Mouse (Mus musculus) lung, postnatal 0 days (tissue): ENCODE measurements at regions not wholly inside any gene's neighbourhood (a gene's known extent, or its start where the extent isn't known, plus 50 kb on each side); places are given as distances from the start of the nearest gene placed in this dataset.

Source experiments
- ATAC-seq: fragments of 200-750 bp; cut with Nextera tagmentation; 2 replicates; pipeline ENCODE4 v1.8.0; 2017; ENCODE audit warnings: moderate library complexity
- DNase-seq: peaks from one replicate; pipeline ENCODE4 v3.0.0-alpha.2; 2016; ENCODE audit warnings: low spot score
- H3K27ac ChIP-seq: fragments of 300-500 bp; sonication (generic); 2 replicates; pipeline ENCODE4 v1.5.1; 2014; ENCODE audit warnings: antibody characterized with exemption, mild to moderate bottlenecking, low read length, mixed read lengths
- H3K27me3 ChIP-seq: fragments of 300-500 bp; sonication (generic); replicated peaks from 2 replicates; pipeline ENCODE4 v1.6.1; 2014; ENCODE audit warnings: low read length, mixed read lengths; ENCODE audit not compliant: insufficient read depth
- H3K36me3 ChIP-seq: fragments of 300-500 bp; sonication (generic); 2 replicates; pipeline ENCODE4 v1.6.1; 2014; ENCODE audit warnings: low read length, mixed read lengths; ENCODE audit not compliant: insufficient read depth
- H3K4me1 ChIP-seq: fragments of 300-500 bp; sonication (generic); 2 replicates; pipeline ENCODE4 v1.6.1; 2014; ENCODE audit warnings: antibody characterized with exemption, low read depth, low read length, mixed read lengths; ENCODE audit not compliant: insufficient read depth
- H3K4me2 ChIP-seq: fragments of 300-500 bp; sonication (generic); replicated peaks from 2 replicates; pipeline ENCODE4 v1.6.1; 2014; ENCODE audit warnings: low read depth, mild to moderate bottlenecking, low read length, moderate library complexity, mixed read lengths
- H3K4me3 ChIP-seq: fragments of 300-500 bp; sonication (generic); 2 replicates; pipeline ENCODE4 v1.5.1; 2014; ENCODE audit warnings: low read depth, low read length
- H3K9ac ChIP-seq: fragments of 300-500 bp; sonication (generic); replicated peaks from 2 replicates; pipeline ENCODE4 v1.6.1; 2014; ENCODE audit warnings: low read depth, mild to moderate bottlenecking
- H3K9me3 ChIP-seq: fragments of 300-500 bp; sonication (generic); 2 replicates; pipeline ENCODE4 v1.6.1; 2016; ENCODE audit warnings: low read length, mixed read lengths
- CTCF ChIP-seq: IDR thresholded peaks from 2 replicates; pipeline ENCODE4 v1.5.1; 2016; ENCODE audit warnings: antibody characterized with exemption, mild to moderate bottlenecking
- EP300 ChIP-seq: IDR thresholded peaks from 2 replicates; pipeline ENCODE4 v1.6.1; 2016; ENCODE audit warnings: antibody characterized with exemption, mild to moderate bottlenecking, control low read depth
- WGBS: fragments of 180-500 bp; shearing (Covaris S2); extraction: QIAGEN DNeasy Blood & Tissue Kit; methylation state at CpG from one replicate; pipeline ENCODE4 v1.1.7; 2014; 5-methylcytosine and 5-hydroxymethylcytosine counted together

DNA sequence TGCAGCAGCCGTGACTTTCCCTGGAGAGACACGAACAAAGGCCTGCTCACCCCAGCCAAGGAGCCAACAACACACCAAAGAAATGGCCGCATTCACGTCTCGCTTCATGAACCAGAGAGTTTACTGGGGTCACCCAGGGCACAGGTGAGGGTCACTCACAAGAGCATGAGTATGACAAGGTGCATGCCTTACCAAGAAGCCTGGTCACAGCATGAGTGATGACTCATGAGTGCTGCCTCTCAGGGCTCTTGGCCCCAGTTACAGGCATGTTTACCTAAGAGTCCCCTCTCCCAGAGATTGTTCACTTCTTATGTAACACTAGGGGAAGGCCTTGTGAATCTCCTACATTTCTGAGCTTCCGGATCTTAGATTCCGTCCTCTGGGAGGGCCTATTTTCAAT lies 236.6 kb upstream of the Zfp64 start:
- Histone ChIP-seq H3K4me3 (no peak overlapping the region), H3K27me3 (no peaks in the 10 kb centered on the region), H3K27ac (no peak overlapping the region), H3K36me3 (no peaks in the 10 kb centered on the region), H3K4me1 (no peaks in the 10 kb centered on the region), H3K9me3 (no peaks in the 10 kb centered on the region), H3K4me2 (no peak overlapping the region), H3K9ac (no peak overlapping the region)
- ATAC-seq: no peak
- TF ChIP-seq CTCF (no peak), EP300 (no peak)
- no peak for DNase-seq
- 66% methylated on average over 7 of the region's 7 CpGs for WGBS

DNA sequence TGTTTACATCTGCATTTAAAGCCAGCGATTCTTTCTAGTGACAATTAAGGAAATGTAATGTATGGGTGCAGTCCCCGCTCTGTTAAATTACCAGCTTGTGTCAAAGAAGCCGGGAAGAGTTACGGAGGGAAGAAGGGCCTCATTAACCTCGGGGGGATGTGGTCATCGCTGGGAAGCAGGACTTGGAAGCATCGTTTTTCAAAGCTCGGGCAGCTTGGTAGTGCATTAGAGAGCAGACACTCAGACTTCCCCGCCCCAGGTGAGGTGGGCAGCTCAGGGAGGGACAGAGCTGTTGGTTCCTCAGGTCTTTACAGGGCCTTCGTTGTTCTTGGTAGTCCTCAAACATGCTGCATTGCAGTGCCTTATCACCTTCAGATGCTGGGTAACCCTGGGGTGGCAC lies 236.1 kb upstream of the Zfp64 start:
- Histone ChIP-seq H3K9me3 (no peaks in the 10 kb centered on the region), H3K4me3 (no peak overlapping the region), H3K27ac (no peak overlapping the region), H3K27me3 (no peaks in the 10 kb centered on the region), H3K36me3 (no peaks in the 10 kb centered on the region), H3K4me2 (no peak overlapping the region), H3K9ac (no peak overlapping the region), H3K4me1 (no peaks in the 10 kb centered on the region)
- WGBS: 46% methylated on average over 10 of the region's 10 CpGs
- DNase-seq: no peak
- ATAC-seq: no peak
- TF ChIP-seq CTCF (no peak), EP300 (no peak)

DNA sequence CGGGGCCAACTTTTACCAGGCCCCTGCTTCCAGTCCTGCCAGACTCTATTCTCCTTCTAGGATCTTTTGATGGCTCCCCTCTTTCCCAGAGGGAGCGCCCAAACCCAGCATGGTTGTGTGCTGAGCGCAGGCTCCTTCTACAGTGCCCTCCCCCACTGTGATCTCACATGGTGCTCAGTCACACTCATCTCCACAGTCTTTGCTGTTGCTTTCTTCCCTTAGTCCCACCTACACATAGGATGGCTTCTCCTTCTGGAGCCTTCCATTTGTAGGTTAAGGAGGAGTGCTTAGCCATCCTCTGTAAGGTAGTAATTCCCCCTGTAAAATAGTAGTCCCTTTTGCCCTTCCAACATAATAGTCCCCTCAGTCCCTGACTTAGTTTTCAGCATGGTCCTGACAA lies 222.2 kb upstream of the Zfp64 start:
- ATAC-seq (no peak), DNase-seq (no peak)
- TF ChIP-seq EP300 (no peak), CTCF (no peak)
- Histone ChIP-seq H3K9me3 (no peaks in the 10 kb centered on the region), H3K4me3 (no peak overlapping the region), H3K9ac (no peak overlapping the region), H3K4me2 (no peak overlapping the region), H3K4me1 (no peaks in the 10 kb centered on the region), H3K36me3 (no peaks in the 10 kb centered on the region), H3K27ac (no peak overlapping the region), H3K27me3 (no peaks in the 10 kb centered on the region)
- 79% methylated on average over 3 of the region's 3 CpGs for WGBS

DNA sequence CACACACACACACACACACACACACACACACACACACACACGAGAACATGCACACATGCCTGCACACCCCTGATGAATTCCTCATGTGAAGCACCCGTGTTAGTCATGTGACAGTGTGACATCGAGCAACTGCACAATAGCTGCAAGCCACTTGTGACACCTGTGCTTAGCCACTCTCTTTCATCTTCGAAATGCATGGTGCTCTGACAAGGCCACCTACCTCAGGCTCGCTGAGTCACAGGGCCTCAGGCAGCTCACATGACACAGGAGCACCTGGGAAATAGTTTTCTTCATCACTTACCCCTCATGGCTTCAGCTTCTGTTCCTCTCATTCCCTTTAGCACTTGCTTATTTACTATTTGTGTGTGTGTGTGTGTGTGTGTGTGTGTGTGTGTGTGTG lies 213.4 kb upstream of the Zfp64 start:
- H3K9me3 ChIP-seq: no peaks in the 10 kb centered on the region
- H3K36me3 ChIP-seq: no peaks in the 10 kb centered on the region
- no peak overlapping the region for H3K9ac ChIP-seq
- H3K27me3 ChIP-seq: no peaks in the 10 kb centered on the region
- no peak overlapping the region for H3K4me3 ChIP-seq
- TF ChIP-seq EP300 (no peak), CTCF (no peak)
- no peaks in the 10 kb centered on the region for H3K4me1 ChIP-seq
- H3K27ac ChIP-seq: no peak overlapping the region
- DNase-seq (no peak), ATAC-seq (no peak)
- WGBS: 60% methylated on average over 5 of the region's 5 CpGs
- H3K4me2 ChIP-seq: no peak overlapping the region

DNA sequence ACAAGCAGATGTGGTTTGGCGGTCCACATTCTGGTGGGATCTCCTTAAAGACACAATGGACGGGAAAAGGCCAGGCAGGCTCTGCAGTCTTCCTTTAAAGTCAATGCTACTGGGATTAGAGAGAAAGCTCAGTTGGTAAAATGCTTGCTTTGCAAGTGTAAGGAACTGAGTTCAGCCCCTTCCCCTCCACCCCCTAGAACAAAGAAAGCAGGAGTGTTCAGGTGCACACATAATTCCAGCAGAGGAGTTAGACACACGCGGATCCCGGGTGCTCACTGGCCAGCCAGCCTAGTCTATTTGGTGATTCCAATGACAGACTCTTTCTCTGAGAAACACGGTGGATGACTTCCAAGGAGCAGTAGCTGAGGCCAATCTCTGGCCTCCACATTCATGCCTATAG lies 213.0 kb upstream of the Zfp64 start:
- Histone ChIP-seq H3K4me1 (no peaks in the 10 kb centered on the region), H3K4me3 (no peak overlapping the region), H3K27ac (no peak overlapping the region), H3K27me3 (no peaks in the 10 kb centered on the region), H3K36me3 (no peaks in the 10 kb centered on the region), H3K9me3 (no peaks in the 10 kb centered on the region), H3K4me2 (no peak overlapping the region), H3K9ac (no peak overlapping the region)
- WGBS: 67% methylated on average over 6 of the region's 6 CpGs
- DNase-seq (no peak), ATAC-seq (no peak)
- TF ChIP-seq EP300 (no peak), CTCF (no peak)

DNA sequence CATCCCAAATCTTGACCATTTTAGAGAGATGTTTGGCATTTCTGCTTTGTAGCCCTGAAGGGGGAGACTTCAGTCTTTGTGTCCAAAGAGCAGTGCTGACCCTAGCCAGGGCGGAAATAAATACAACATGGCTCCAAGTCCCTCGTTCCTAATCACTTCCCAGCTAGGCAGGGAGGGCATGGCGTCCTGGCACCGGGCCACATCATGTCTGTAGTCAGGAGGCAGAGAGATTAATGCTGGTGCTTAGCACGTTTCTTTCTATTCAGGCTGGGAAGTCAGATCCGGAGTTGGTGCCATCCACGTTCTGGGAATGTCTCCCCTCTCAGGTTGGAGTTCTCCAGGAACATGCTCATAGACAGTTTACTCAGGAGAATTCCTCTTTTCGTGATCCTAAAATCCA lies 206.3 kb upstream of the Zfp64 start:
- H3K9ac ChIP-seq: no peak overlapping the region
- H3K27me3 ChIP-seq: no peaks in the 10 kb centered on the region
- DNase-seq (no peak), ATAC-seq (no peak)
- no peaks in the 10 kb centered on the region for H3K4me1 ChIP-seq
- no peak overlapping the region for H3K4me2 ChIP-seq
- no peaks in the 10 kb centered on the region for H3K36me3 ChIP-seq
- no peak overlapping the region for H3K27ac ChIP-seq
- TF ChIP-seq CTCF (no peak), EP300 (no peak)
- 41% methylated on average over 8 of the region's 8 CpGs for WGBS
- no peaks in the 10 kb centered on the region for H3K9me3 ChIP-seq
- H3K4me3 ChIP-seq: no peak overlapping the region

DNA sequence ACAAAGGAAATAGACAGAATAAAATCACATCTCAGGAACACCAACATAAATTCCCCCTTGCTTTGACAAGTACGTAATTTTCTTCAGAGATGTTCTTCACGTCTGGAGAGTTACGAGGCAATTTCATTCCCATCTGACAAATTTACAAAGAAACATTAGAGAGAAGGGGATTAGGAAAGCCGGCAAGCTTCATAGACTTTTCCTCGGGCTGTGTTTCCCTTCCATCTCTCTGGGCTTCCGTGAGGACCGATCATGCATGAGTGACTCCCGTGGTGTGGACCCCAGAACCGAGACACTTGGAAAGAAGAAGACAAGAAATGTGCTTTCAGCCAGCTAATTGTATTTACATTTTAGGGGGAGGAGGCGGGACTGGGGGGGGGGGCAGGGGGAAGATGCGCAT lies 203.4 kb upstream of the Zfp64 start:
- H3K4me3 ChIP-seq: no peak overlapping the region
- H3K9me3 ChIP-seq: no peaks in the 10 kb centered on the region
- no peak for TF ChIP-seq EP300
- TF ChIP-seq CTCF: no peak
- H3K36me3 ChIP-seq: no peaks in the 10 kb centered on the region
- no peaks in the 10 kb centered on the region for H3K27me3 ChIP-seq
- 49% methylated on average over 11 of the region's 11 CpGs for WGBS
- no peak overlapping the region for H3K4me2 ChIP-seq
- DNase-seq: no peak
- no peak for ATAC-seq
- H3K4me1 ChIP-seq: no peaks in the 10 kb centered on the region
- H3K9ac ChIP-seq: no peak overlapping the region
- no peak overlapping the region for H3K27ac ChIP-seq
